Mouse (Mus musculus): ENCODE results near the gene Srd5a3. TPM values are rescaled to one million over a fixed set of nuclear protein-coding genes. Genes with fewer than 3 reads are reported as not detected.

Gene Srd5a3
- polyA plus RNA-seq, 3 experiments from 2014 or later = 26.8 to 32.3 (median 28.1) TPM

- no peak for ATAC-seq
Observed at GRCm38 (mm10) chr5:76194377-76194945, 54.4 kb downstream of the Srd5a3 start.

DNA sequence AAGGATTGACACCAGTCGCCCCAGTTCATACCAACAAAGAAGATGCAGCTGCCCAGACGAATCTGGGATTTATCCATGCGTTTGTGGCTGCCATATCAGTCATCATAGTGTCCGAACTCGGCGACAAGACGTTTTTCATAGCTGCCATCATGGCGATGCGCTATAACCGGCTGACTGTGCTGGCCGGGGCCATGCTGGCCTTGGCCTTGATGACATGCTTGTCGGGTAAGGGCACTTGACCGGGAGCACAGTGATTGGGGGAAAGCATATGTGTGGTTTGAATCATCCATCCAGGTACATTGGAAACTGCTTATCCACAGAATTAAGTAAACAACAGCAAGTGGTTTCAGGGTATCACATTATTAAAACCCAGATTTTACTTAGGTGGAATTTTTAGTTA lies 59.3 kb downstream of the Srd5a3 start:
- no peak for ATAC-seq

DNA sequence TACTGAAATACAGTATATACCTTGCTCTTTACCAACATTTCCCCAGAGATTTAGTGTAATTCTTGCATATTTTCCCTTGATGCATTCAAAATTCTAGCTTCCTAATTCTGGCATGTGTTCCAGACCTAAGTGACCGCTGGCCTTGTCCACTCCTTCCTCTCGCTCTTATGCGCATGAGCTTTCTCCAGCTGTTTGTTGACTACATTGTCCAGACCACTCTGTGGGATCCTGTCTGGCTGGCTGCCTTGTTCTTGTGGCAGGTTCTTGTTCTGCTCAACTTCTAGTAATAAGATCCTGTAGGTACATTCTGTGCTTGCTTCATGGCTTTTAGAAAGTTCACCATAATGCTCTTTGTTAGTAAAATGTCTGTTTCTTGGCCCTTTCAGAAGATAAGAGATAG lies 63.1 kb downstream of the Srd5a3 start:
- no peak for ATAC-seq

Other genes starting within 250 kb of the Srd5a3 start
- under 1 TPM in 1 of 3 experiments, not detected in 2; 0.06 TPM for gene Kdr, start 161.8 kb upstream of the Srd5a3 start, polyA plus RNA-seq (2017; shearing (Covaris generic))
- gene Tmem165, start 43.6 kb downstream of the Srd5a3 start, polyA plus RNA-seq (2017; shearing (Covaris generic)) = 10 to 100 TPM; 10.3 to 15.8 (median 11.6) TPM
- gene Clock, start 164.5 kb downstream of the Srd5a3 start, polyA plus RNA-seq (2017; shearing (Covaris generic)) = 10 to 100 TPM; 14.9 to 19.4 (median 18.8) TPM
- not detected for gene Pdcl2, start 190.9 kb downstream of the Srd5a3 start, polyA plus RNA-seq (2017; shearing (Covaris generic))
- not detected for gene Nmu, start 223.5 kb downstream of the Srd5a3 start, polyA plus RNA-seq (2017; shearing (Covaris generic))